Mouse (Mus musculus) limb, embryonic 14.5 days (tissue): ENCODE measurements at regions not wholly inside any gene's neighbourhood (a gene's known extent, or its start where the extent isn't known, plus 50 kb on each side); places are given as distances from the start of the nearest gene placed in this dataset.
"Not testable (repeated sequence)": the region's sequence is repeated elsewhere in the genome, so short reads cannot be mapped to it uniquely, and the experiment has no call there.

Experiments
- ATAC-seq: fragments of 200-750 bp; cut with Nextera tagmentation; 2 replicates; pipeline ENCODE4 v1.8.0; 2017; ENCODE audit warnings: low read depth, moderate number of reproducible peaks, moderate TSS enrichment; ENCODE audit not compliant: low FRiP score
- DNase-seq: peaks from one replicate; pipeline ENCODE4 v3.0.0-alpha.2; 2015; ENCODE audit warnings: low spot score
- H3K27ac ChIP-seq: fragments of 300-500 bp; sonication (generic); replicated peaks from 2 replicates; pipeline ENCODE4 v1.5.1; 2014; ENCODE audit warnings: low read depth, mild to moderate bottlenecking, low read length, moderate library complexity, mixed read lengths
- H3K27me3 ChIP-seq: fragments of 300-500 bp; sonication (generic); 2 replicates; pipeline ENCODE4 v1.6.1; 2014; ENCODE audit warnings: low read length, mixed read lengths; ENCODE audit not compliant: control insufficient read depth, insufficient read depth
- H3K36me3 ChIP-seq: fragments of 300-500 bp; sonication (generic); 2 replicates; pipeline ENCODE4 v1.6.1; 2014; ENCODE audit warnings: mild to moderate bottlenecking, low read length, moderate library complexity, mixed read lengths; ENCODE audit not compliant: control insufficient read depth, insufficient read depth
- H3K4me1 ChIP-seq: fragments of 300-500 bp; sonication (generic); 2 replicates; pipeline ENCODE4 v1.6.1; 2014; ENCODE audit warnings: antibody characterized with exemption, low read length, mixed read lengths; ENCODE audit not compliant: control insufficient read depth, insufficient read depth
- H3K4me2 ChIP-seq: fragments of 300-500 bp; sonication (generic); replicated peaks from 2 replicates; pipeline ENCODE4 v1.6.1; 2014; ENCODE audit warnings: low read depth, mild to moderate bottlenecking, low read length, moderate library complexity; ENCODE audit not compliant: severe bottlenecking
- H3K4me3 ChIP-seq: fragments of 300-500 bp; sonication (generic); replicated peaks from 2 replicates; pipeline ENCODE4 v1.5.1; 2014; ENCODE audit warnings: low read length
- H3K9ac ChIP-seq: fragments of 300-500 bp; sonication (generic); 2 replicates; pipeline ENCODE4 v1.6.1; 2014; ENCODE audit warnings: mild to moderate bottlenecking, low read depth, low read length, moderate library complexity; ENCODE audit not compliant: severe bottlenecking
- H3K9me3 ChIP-seq: fragments of 300-500 bp; sonication (generic); 2 replicates; pipeline ENCODE4 v1.6.1; 2016; ENCODE audit warnings: low read length; ENCODE audit not compliant: control insufficient read depth
- POLR2A ChIP-seq: fragments of 200-500 bp; IDR thresholded peaks from 2 replicates; pipeline ENCODE4 v1.8.0; 2012; ENCODE audit warnings: inconsistent platforms, mild to moderate bottlenecking, moderate library complexity, borderline replicate concordance; ENCODE audit not compliant: insufficient read depth, insufficient read length; ENCODE audit errors: extremely low read depth
- WGBS: fragments of 180-500 bp; shearing (Covaris S2); extraction: QIAGEN DNeasy Blood & Tissue Kit; methylation state at CpG from one replicate; pipeline ENCODE4 v1.1.7; 2014; 5-methylcytosine and 5-hydroxymethylcytosine counted together

GRCm38 (mm10) chr6:67954570-67954969, 419.0 kb upstream of the Tacstd2 start:
- not testable (repeated sequence) for H3K9ac ChIP-seq, H3K4me3 ChIP-seq, H3K9me3 ChIP-seq, H3K4me1 ChIP-seq, DNase-seq, H3K27me3 ChIP-seq, H3K4me2 ChIP-seq, H3K27ac ChIP-seq, ATAC-seq, H3K36me3 ChIP-seq

GRCm38 (mm10) chr6:67931499-67931898, 395.9 kb upstream of the Tacstd2 start:
- H3K4me3 ChIP-seq = not testable (repeated sequence)

DNA sequence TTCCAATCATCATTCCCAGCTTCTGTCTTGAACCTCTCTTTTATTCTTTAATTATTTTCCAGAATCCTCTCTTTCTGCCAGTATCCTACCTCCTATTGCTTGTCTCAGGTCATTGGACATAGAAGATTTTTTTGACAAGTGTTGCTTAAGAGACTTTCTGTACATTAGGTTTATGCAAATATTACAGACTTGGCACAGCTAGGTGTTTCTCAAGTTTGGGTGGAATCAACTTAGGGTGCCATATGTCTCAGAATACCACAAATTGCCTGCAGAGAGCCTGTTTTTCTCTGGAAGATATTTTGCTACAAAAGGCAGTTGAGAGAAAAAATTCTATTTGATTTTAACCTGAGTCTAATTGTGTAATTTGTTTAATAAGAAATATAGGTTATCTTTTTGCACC, 386.9 kb upstream of the Tacstd2 start:
- no peak overlapping the region for H3K4me3 ChIP-seq
- H3K9ac ChIP-seq = no peak overlapping the region
- H3K36me3 ChIP-seq = no peaks in the 10 kb centered on the region
- H3K4me1 ChIP-seq = no peaks in the 10 kb centered on the region
- TF ChIP-seq POLR2A = no peak
- H3K4me2 ChIP-seq = no peak overlapping the region
- H3K27me3 ChIP-seq = no peaks in the 10 kb centered on the region
- ATAC-seq (no peak), DNase-seq (no peak)
- no peaks in the 10 kb centered on the region for H3K9me3 ChIP-seq
- H3K27ac ChIP-seq = no peak overlapping the region

More at GRCm38 (mm10) chr6:67931499-67931898, 395.9 kb upstream of the Tacstd2 start:
- not testable (repeated sequence) for H3K9me3 ChIP-seq, DNase-seq, H3K9ac ChIP-seq, ATAC-seq, H3K27ac ChIP-seq, H3K4me1 ChIP-seq, H3K27me3 ChIP-seq, H3K4me2 ChIP-seq, H3K36me3 ChIP-seq
- WGBS = 22% methylated on average over 8 of the region's 8 CpGs

DNA sequence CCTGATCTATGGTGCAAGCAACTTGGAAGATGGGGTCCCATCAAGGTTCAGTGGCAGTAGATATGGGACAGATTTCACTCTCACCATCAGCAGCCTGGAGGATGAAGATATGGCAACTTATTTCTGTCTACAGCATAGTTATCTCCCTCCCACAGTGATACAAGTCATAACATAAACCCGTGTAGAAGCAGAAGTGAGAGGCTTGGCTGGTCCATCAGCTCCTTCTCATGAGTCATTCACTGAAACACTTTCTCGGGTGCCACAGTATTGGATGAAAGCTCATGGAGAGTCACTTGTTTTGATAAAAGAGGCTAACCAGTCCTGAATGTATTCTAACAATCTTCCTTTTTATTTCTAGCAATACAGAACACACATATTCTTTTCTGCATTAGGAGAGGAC, 378.3 kb upstream of the Tacstd2 start:
- DNase-seq = no peak
- Histone ChIP-seq H3K4me2 (no peak overlapping the region), H3K27ac (no peak overlapping the region), H3K27me3 (no peaks in the 10 kb centered on the region), H3K4me1 (no peaks in the 10 kb centered on the region), H3K9me3 (no peaks in the 10 kb centered on the region), H3K9ac (no peak overlapping the region), H3K36me3 (no peaks in the 10 kb centered on the region), H3K4me3 (no peak overlapping the region)
- 62% methylated on average over 2 of the region's 2 CpGs for WGBS
- no peak for ATAC-seq
- no peak for TF ChIP-seq POLR2A

- Histone ChIP-seq H3K4me2 (no peak overlapping the region), H3K27ac (no peak overlapping the region), H3K9ac (no peak overlapping the region), H3K36me3 (no peaks in the 10 kb centered on the region), H3K27me3 (no peaks in the 10 kb centered on the region), H3K4me1 (no peaks in the 10 kb centered on the region), H3K4me3 (no peak overlapping the region), H3K9me3 (no peaks in the 10 kb centered on the region)
- 71% methylated on average over 3 of the region's 3 CpGs for WGBS
- TF ChIP-seq POLR2A = no peak
- ATAC-seq (no peak), DNase-seq (no peak)
Observed at GRCm38 (mm10) chr6:67913309-67913708, 377.7 kb upstream of the Tacstd2 start.

GRCm38 (mm10) chr6:67896495-67896894, 360.9 kb upstream of the Tacstd2 start:
- no peak for TF ChIP-seq POLR2A
- Histone ChIP-seq H3K27ac (no peak overlapping the region), H3K27me3 (no peaks in the 10 kb centered on the region), H3K4me3 (no peak overlapping the region), H3K9ac (no peak overlapping the region), H3K36me3 (no peaks in the 10 kb centered on the region), H3K4me2 (no peak overlapping the region), H3K4me1 (no peaks in the 10 kb centered on the region), H3K9me3 (no peaks in the 10 kb centered on the region)
- DNase-seq (no peak), ATAC-seq (no peak)
- 66% methylated on average over 3 of the region's 3 CpGs for WGBS
